Mouse (Mus musculus) CH12.LX (cell line): ENCODE results near the gene Gm20388. TPM values are rescaled to one million over a fixed set of nuclear protein-coding genes. Genes with fewer than 3 reads are reported as not detected.

Experiments
- DNase-seq: peaks from one replicate; pipeline ENCODE4 v3.0.0-alpha.2; 2013; ENCODE audit errors: extremely low read depth
- H3K27ac ChIP-seq: 2 replicates; pipeline ENCODE4 v1.5.1; 2012; ENCODE audit warnings: low read depth, mild to moderate bottlenecking, control low read depth, moderate library complexity; ENCODE audit not compliant: insufficient read depth
- H3K27me3 ChIP-seq: replicated peaks from 2 replicates; pipeline ENCODE3; 2012; ENCODE audit warnings: inconsistent platforms
- H3K36me3 ChIP-seq, 2 experiments: replicated peaks in 1 of 2; 2 replicates each; pipeline versions ENCODE3 to v1.6.1; 2012; ENCODE audit warnings: inconsistent platforms in 1 of 2, low read length in 1 of 2, mild to moderate bottlenecking in 1 of 2, mixed read lengths in 1 of 2, moderate library complexity in 1 of 2; ENCODE audit not compliant: control insufficient read depth in 1 of 2, insufficient read depth in 1 of 2
- H3K4me1 ChIP-seq, 2 experiments: 2 replicates each; pipeline ENCODE4 v1.6.1; 2012; ENCODE audit warnings: inconsistent platforms in 1 of 2, moderate library complexity in 1 of 2; ENCODE audit not compliant: insufficient read depth in 2 of 2, control insufficient read depth in 1 of 2
- H3K4me2 ChIP-seq: 2 replicates; pipeline ENCODE4 v1.6.1; 2012; ENCODE audit warnings: low read depth, mild to moderate bottlenecking, control low read depth; ENCODE audit not compliant: poor library complexity, insufficient read depth, severe bottlenecking
- H3K4me3 ChIP-seq, 3 experiments: fragments of 150-350 bp in 1 of 3; sonication (generic) in 1 of 3; replicated peaks in 1 of 3; 2 replicates each; pipeline versions ENCODE3 to v1.5.1; 2011 to 2012; ENCODE audit warnings: low read depth in 2 of 3, low read length in 2 of 3, mild to moderate bottlenecking in 2 of 3, moderate library complexity in 2 of 3, control low read depth in 1 of 3, improper control_type of control experiment in 1 of 3, inconsistent platforms in 1 of 3, mixed read lengths in 1 of 3; ENCODE audit not compliant: poor library complexity in 1 of 3
- H3K79me2 ChIP-seq: replicated peaks from 2 replicates; pipeline ENCODE4 v1.6.1; 2012; ENCODE audit warnings: mild to moderate bottlenecking, moderate library complexity; ENCODE audit not compliant: control insufficient read depth, poor library complexity, insufficient read depth, severe bottlenecking; ENCODE audit errors: extremely low read depth
- H3K9ac ChIP-seq: 2 replicates; pipeline ENCODE4 v1.6.1; 2012; ENCODE audit warnings: low read depth, mild to moderate bottlenecking, control low read depth, moderate library complexity; ENCODE audit not compliant: insufficient read depth
- H3K9me3 ChIP-seq: replicated peaks from 2 replicates; pipeline ENCODE3; 2012; ENCODE audit warnings: low read length, inconsistent platforms, mixed read lengths
- BHLHE40 ChIP-seq: IDR thresholded peaks from 2 replicates; pipeline ENCODE4 v1.6.1; 2011; ENCODE audit warnings: mild to moderate bottlenecking, low read depth, low read length, improper control_type of control experiment
- CHD1 ChIP-seq: IDR thresholded peaks from 2 replicates; pipeline ENCODE4 v1.6.1; 2012; ENCODE audit warnings: low read depth, low read length, improper control_type of control experiment, inconsistent platforms
- CHD2 ChIP-seq: IDR thresholded peaks from 2 replicates; pipeline ENCODE4 v1.6.1; 2011; ENCODE audit warnings: low read length, improper control_type of control experiment
- CTCF ChIP-seq, 2 experiments: IDR thresholded peaks in 1 of 2; conservative IDR thresholded peaks in 1 of 2; 2 replicates each; pipeline ENCODE4 v1.5.1; 2011 to 2012; ENCODE audit warnings: low read depth in 2 of 2, low read length in 2 of 2, improper control_type of control experiment in 1 of 2, inconsistent platforms in 1 of 2, mild to moderate bottlenecking in 1 of 2, moderate library complexity in 1 of 2
- E2F4 ChIP-seq: IDR thresholded peaks from 2 replicates; pipeline ENCODE4 v1.6.1; 2011; ENCODE audit warnings: low read depth, low read length, improper control_type of control experiment; ENCODE audit not compliant: insufficient replicate concordance
- ELF1 ChIP-seq: IDR thresholded peaks from 2 replicates; pipeline ENCODE4 v1.6.1; 2014; ENCODE audit warnings: low read depth, mild to moderate bottlenecking, inconsistent platforms, low read length, improper control_type of control experiment
- EP300 ChIP-seq: IDR thresholded peaks from 2 replicates; pipeline ENCODE4 v1.6.1; 2011; ENCODE audit warnings: low read length, improper control_type of control experiment
- ETS1 ChIP-seq: conservative IDR thresholded peaks from 2 replicates; pipeline ENCODE4 v1.6.1; 2012; ENCODE audit warnings: low read depth, mild to moderate bottlenecking, inconsistent platforms, low read length, improper control_type of control experiment, moderate library complexity
- GABPA ChIP-seq: IDR thresholded peaks from 2 replicates; pipeline ENCODE4 v1.6.1; 2012; ENCODE audit warnings: low read depth, low read length, improper control_type of control experiment, inconsistent platforms; ENCODE audit not compliant: insufficient replicate concordance
- HCFC1 ChIP-seq: IDR thresholded peaks from 2 replicates; pipeline ENCODE4 v1.6.1; 2012; ENCODE audit warnings: low read depth, mild to moderate bottlenecking, inconsistent platforms, low read length, improper control_type of control experiment
- IRF4 ChIP-seq: IDR thresholded peaks from 2 replicates; pipeline ENCODE4 v1.6.1; 2014; ENCODE audit warnings: low read depth, mild to moderate bottlenecking, inconsistent platforms, low read length, improper control_type of control experiment
- JUN ChIP-seq: IDR thresholded peaks from 2 replicates; pipeline ENCODE4 v1.6.1; 2011; ENCODE audit warnings: low read depth, mild to moderate bottlenecking, low read length, improper control_type of control experiment, moderate library complexity; ENCODE audit not compliant: insufficient read depth
- JUND ChIP-seq: conservative IDR thresholded peaks from 2 replicates; pipeline ENCODE4 v1.6.1; 2011; ENCODE audit warnings: low read depth, low read length, improper control_type of control experiment
- MAX ChIP-seq: IDR thresholded peaks from 2 replicates; pipeline ENCODE4 v1.6.1; 2011; ENCODE audit warnings: low read length, improper control_type of control experiment
- MAZ ChIP-seq: IDR thresholded peaks from 2 replicates; pipeline ENCODE4 v1.6.1; 2012; ENCODE audit warnings: low read depth, mild to moderate bottlenecking, inconsistent platforms, low read length, improper control_type of control experiment, moderate library complexity
- MEF2A ChIP-seq: IDR thresholded peaks from 2 replicates; pipeline ENCODE4 v1.6.1; 2014; ENCODE audit warnings: low read depth, mild to moderate bottlenecking, inconsistent platforms, low read length, improper control_type of control experiment, borderline replicate concordance
- MXI1 ChIP-seq: IDR thresholded peaks from 2 replicates; pipeline ENCODE4 v1.6.1; 2011; ENCODE audit warnings: mild to moderate bottlenecking, low read depth, low read length, improper control_type of control experiment
- NELFE ChIP-seq: IDR thresholded peaks from 2 replicates; pipeline ENCODE4 v1.6.1; 2011; ENCODE audit warnings: low read depth, low read length, improper control_type of control experiment
- NRF1 ChIP-seq: IDR thresholded peaks from 2 replicates; pipeline ENCODE4 v1.6.1; 2014; ENCODE audit warnings: low read depth, mild to moderate bottlenecking, inconsistent platforms, low read length, improper control_type of control experiment, moderate library complexity
- PAX5 ChIP-seq: IDR thresholded peaks from 2 replicates; pipeline ENCODE4 v1.6.1; 2012; ENCODE audit warnings: low read length, inconsistent platforms, mixed read lengths
- POLR2A ChIP-seq: IDR thresholded peaks from 2 replicates; pipeline ENCODE4 v1.6.1; 2011; ENCODE audit warnings: low read depth, mild to moderate bottlenecking, improper control_type of control experiment, low read length
- POLR2AphosphoS2 ChIP-seq: IDR thresholded peaks from 2 replicates; pipeline ENCODE4 v1.6.1; 2011; ENCODE audit warnings: low read depth, low read length, improper control_type of control experiment
- RCOR1 ChIP-seq: conservative IDR thresholded peaks from 2 replicates; pipeline ENCODE4 v1.6.1; 2012; ENCODE audit warnings: low read depth, mild to moderate bottlenecking, inconsistent platforms, low read length, improper control_type of control experiment
- SIN3A ChIP-seq: IDR thresholded peaks from 2 replicates; pipeline ENCODE4 v1.6.1; 2012; ENCODE audit warnings: low read length, improper control_type of control experiment, inconsistent platforms
- SMC3 ChIP-seq: IDR thresholded peaks from 2 replicates; pipeline ENCODE4 v1.6.1; 2011; ENCODE audit warnings: low read depth, low read length, improper control_type of control experiment
- TBP ChIP-seq: conservative IDR thresholded peaks from 2 replicates; pipeline ENCODE4 v1.6.1; 2011; ENCODE audit warnings: low read depth, low read length, improper control_type of control experiment
- TCF12 ChIP-seq: IDR thresholded peaks from 2 replicates; pipeline ENCODE4 v1.6.1; 2014; ENCODE audit warnings: low read depth, mild to moderate bottlenecking, inconsistent platforms, low read length, improper control_type of control experiment
- UBTF ChIP-seq: IDR thresholded peaks from 2 replicates; pipeline ENCODE4 v1.6.1; 2012; ENCODE audit warnings: low read depth, mild to moderate bottlenecking, inconsistent platforms, low read length, improper control_type of control experiment, moderate library complexity
- USF1 ChIP-seq: IDR thresholded peaks from 2 replicates; pipeline ENCODE4 v1.6.1; 2014; ENCODE audit warnings: low read depth, mild to moderate bottlenecking, inconsistent platforms, low read length, improper control_type of control experiment
- ZC3H11A ChIP-seq: IDR thresholded peaks from 2 replicates; pipeline ENCODE4 v1.6.1; 2012; ENCODE audit warnings: low read depth, mild to moderate bottlenecking, inconsistent platforms, low read length, improper control_type of control experiment
- ZKSCAN1 ChIP-seq: IDR thresholded peaks from 2 replicates; pipeline ENCODE4 v1.6.1; 2012; ENCODE audit warnings: low read depth, inconsistent platforms, low read length, improper control_type of control experiment, borderline replicate concordance
- ZMIZ1 ChIP-seq: IDR thresholded peaks from 2 replicates; pipeline ENCODE4 v1.6.1; 2012; ENCODE audit warnings: low read depth, mild to moderate bottlenecking, inconsistent platforms, low read length, improper control_type of control experiment
- ZNF384 ChIP-seq: IDR thresholded peaks from 2 replicates; pipeline ENCODE4 v1.6.1; 2012; ENCODE audit warnings: low read depth, low read length, improper control_type of control experiment, inconsistent platforms
- dilution Hi-C: fragments of 300-500 bp; cut with MboI; formaldehyde crosslinking; loops from 2 replicates; pipeline ENCODE4 v1.14.3; 2020; ENCODE audit warnings: low sequenced_read_pairs; ENCODE audit not compliant: extremely low pct_unique_long_range_greater_than_20kb, extremely low pct_ligation_motif_present
- in situ Hi-C: fragments of 300-500 bp; cut with MboI; formaldehyde crosslinking; loops from 3 replicates; pipeline ENCODE4 v1.14.3; 2019; ENCODE audit warnings: low sequenced_read_pairs, low pct_ligation_motif_present, low pct_unique_long_range_greater_than_20kb, mixed read lengths
- polyA plus RNA-seq: library from polyadenylated mRNA; unstranded; fragments of >175 nt; gene quantifications from 2 replicates; pipeline ENCODE4 v1.2.1, GENCODE M21; 2012; ENCODE audit warnings: low read depth; ENCODE audit not compliant: insufficient read length
- total RNA-seq, 2 experiments: library from RNA; depleted of rRNA; stranded (reverse); fragments of 300-350 nt in 1 of 2; fragments of >200 nt in 1 of 2; gene quantifications; 2 replicates each; pipeline ENCODE4 v1.2.3; 2012 to 2014

Gm20388 gene
- total and polyA plus RNA-seq, 3 experiments = 14.8 to 26.3 (median 22.2) TPM

GRCm38 (mm10) chr8:123410788-123411187 is 3500.1 kb downstream of the Gm20388 start:
- TF ChIP-seq MXI1 (no peak), ZC3H11A (no peak), POLR2A (no peak), UBTF (no peak; the same call in 1 of the 2 replicates), ELF1 (no peak), JUND (no peak), PAX5 (no peak), ZMIZ1 (no peak), IRF4 (no peak), NELFE (no peak), EP300 (no peak), GABPA (no peak), SMC3 (no peak), HCFC1 (no peak), CTCF (conservative IDR thresholded peaks at IDR 0.05 in 1 of 2, IDR thresholded peaks at IDR 0.05 in 1 of 2; ENCODE audit: low read depth in 2 of 2, low read length in 2 of 2) (no peak), POLR2AphosphoS2 (no peak), ZKSCAN1 (no peak), CHD1 (no peak)
- peak; percentile 44 for DNase-seq
- in situ Hi-C loops (no loop called here), dilution Hi-C loops (no loop called here)
- Histone ChIP-seq H3K27me3 (peaks cover 41% of the 10 kb centered on the region), H3K36me3 (no peaks in the 10 kb centered on the region), H3K79me2 (no peaks in the 10 kb centered on the region), H3K9me3 (no peaks in the 10 kb centered on the region), H3K4me2 (peak overlapping the region; percentile 95), H3K27ac (no peak overlapping the region), H3K4me3 (peak overlapping the region in 2 of 3 experiments; percentile 36 to 55), H3K4me1 (peaks cover 36 to 71% of the 10 kb centered on the region in 2 experiments), H3K9ac (no peak overlapping the region)

DNA sequence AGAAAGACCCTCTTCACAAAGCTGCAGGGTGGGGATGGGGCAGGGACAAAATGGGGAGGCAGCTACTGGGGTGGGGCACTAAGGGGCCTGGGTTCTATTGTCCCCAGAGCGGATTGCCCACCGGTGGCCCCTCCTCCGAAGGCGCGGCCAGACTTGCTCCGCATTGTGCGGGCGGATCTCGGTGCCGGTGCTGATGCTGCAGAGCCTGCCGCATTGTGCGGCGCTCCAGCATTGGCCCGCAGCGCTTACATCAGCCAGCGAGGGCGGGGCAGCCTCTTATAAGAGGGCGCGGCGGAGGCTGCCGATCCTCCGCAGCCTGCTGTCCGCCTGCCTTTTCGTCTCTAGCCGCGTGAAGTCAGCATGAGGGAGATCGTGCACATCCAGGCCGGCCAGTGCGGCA is 3500.6 kb downstream of the Gm20388 start, which contains the start of gene Tubb3:
Gene Tubb3, plus strand, starts transcription at position 179 of the 400 bp plus-strand sequence.
- dilution Hi-C loops = no loop called here
- H3K9ac ChIP-seq = peak within 1 kb of the TSS; percentile 16; the same call in 1 of the 2 replicates
- peak within 1 kb of the TSS in 2 of 3 experiments; percentile 36 to 55 for H3K4me3 ChIP-seq
- H3K79me2 ChIP-seq = no peaks in the 10 kb centered on the region
- in situ Hi-C loops = no loop called here
- peak; percentile 73 for DNase-seq
- H3K4me2 ChIP-seq = peak within 1 kb of the TSS; percentile 95
- H3K27me3 ChIP-seq = peaks cover 41% of the 10 kb centered on the region
- no peak within 1 kb of the TSS for H3K27ac ChIP-seq
- H3K4me1 ChIP-seq = peaks cover 36 to 70% of the 10 kb centered on the region in 2 experiments
- no peak for TF ChIP-seq RCOR1
- no peak for TF ChIP-seq PAX5
- no peak for TF ChIP-seq NRF1
- TF ChIP-seq SMC3 = no peak
- no peak; the same call in 1 of the 2 replicates for TF ChIP-seq SIN3A
- no peak for TF ChIP-seq E2F4
- TF ChIP-seq CHD1 = no peak
- peak; percentile 19; the same call in 1 of the 2 replicates for TF ChIP-seq BHLHE40
- TF ChIP-seq MEF2A = no peak
- TF ChIP-seq JUN = no peak
- no peak for TF ChIP-seq ZNF384
- no peak; the same call in 1 of the 2 replicates for TF ChIP-seq UBTF
- no peak for TF ChIP-seq IRF4
- peak; percentile 59; the same call in 1 of the 2 replicates for TF ChIP-seq TBP
- TF ChIP-seq CTCF (conservative IDR thresholded peaks at IDR 0.05 in 1 of 2, IDR thresholded peaks at IDR 0.05 in 1 of 2; ENCODE audit: low read depth in 2 of 2, low read length in 2 of 2) = no peak
- no peak for TF ChIP-seq USF1
- no peak for TF ChIP-seq ETS1
- peak; percentile 76 for TF ChIP-seq MXI1
- peak; percentile 31; the same call in 1 of the 2 replicates for TF ChIP-seq MAX
- TF ChIP-seq ZMIZ1 = no peak
- no peak for TF ChIP-seq CHD2
- peak; percentile 51; the same call in 1 of the 2 replicates for TF ChIP-seq POLR2A
- no peak for TF ChIP-seq ZC3H11A
- peak; percentile 60 for TF ChIP-seq MAZ
- no peak for TF ChIP-seq TCF12
- H3K36me3 ChIP-seq = no peaks in the 10 kb centered on the region
- no peaks in the 10 kb centered on the region for H3K9me3 ChIP-seq
